Mouse (Mus musculus) limb, embryonic 14.5 days (tissue): ENCODE data around the gene Spg7. TPM values are rescaled to one million over a fixed set of nuclear protein-coding genes. Genes with fewer than 3 reads are reported as not detected.

Experiments used
- ATAC-seq: fragments of 200-750 bp; cut with Nextera tagmentation; 2 replicates; pipeline ENCODE4 v1.8.0; 2017; ENCODE audit warnings: low read depth, moderate number of reproducible peaks, moderate TSS enrichment; ENCODE audit not compliant: low FRiP score
- DNase-seq: peaks from one replicate; pipeline ENCODE4 v3.0.0-alpha.2; 2015; ENCODE audit warnings: low spot score
- H3K27ac ChIP-seq: fragments of 300-500 bp; sonication (generic); replicated peaks from 2 replicates; pipeline ENCODE4 v1.5.1; 2014; ENCODE audit warnings: low read depth, mild to moderate bottlenecking, low read length, moderate library complexity, mixed read lengths
- H3K27me3 ChIP-seq: fragments of 300-500 bp; sonication (generic); 2 replicates; pipeline ENCODE4 v1.6.1; 2014; ENCODE audit warnings: low read length, mixed read lengths; ENCODE audit not compliant: control insufficient read depth, insufficient read depth
- H3K36me3 ChIP-seq: fragments of 300-500 bp; sonication (generic); 2 replicates; pipeline ENCODE4 v1.6.1; 2014; ENCODE audit warnings: mild to moderate bottlenecking, low read length, moderate library complexity, mixed read lengths; ENCODE audit not compliant: control insufficient read depth, insufficient read depth
- H3K4me1 ChIP-seq: fragments of 300-500 bp; sonication (generic); 2 replicates; pipeline ENCODE4 v1.6.1; 2014; ENCODE audit warnings: antibody characterized with exemption, low read length, mixed read lengths; ENCODE audit not compliant: control insufficient read depth, insufficient read depth
- H3K4me2 ChIP-seq: fragments of 300-500 bp; sonication (generic); replicated peaks from 2 replicates; pipeline ENCODE4 v1.6.1; 2014; ENCODE audit warnings: low read depth, mild to moderate bottlenecking, low read length, moderate library complexity; ENCODE audit not compliant: severe bottlenecking
- H3K4me3 ChIP-seq: fragments of 300-500 bp; sonication (generic); replicated peaks from 2 replicates; pipeline ENCODE4 v1.5.1; 2014; ENCODE audit warnings: low read length
- H3K9ac ChIP-seq: fragments of 300-500 bp; sonication (generic); 2 replicates; pipeline ENCODE4 v1.6.1; 2014; ENCODE audit warnings: mild to moderate bottlenecking, low read depth, low read length, moderate library complexity; ENCODE audit not compliant: severe bottlenecking
- H3K9me3 ChIP-seq: fragments of 300-500 bp; sonication (generic); 2 replicates; pipeline ENCODE4 v1.6.1; 2016; ENCODE audit warnings: low read length; ENCODE audit not compliant: control insufficient read depth
- POLR2A ChIP-seq: fragments of 200-500 bp; IDR thresholded peaks from 2 replicates; pipeline ENCODE4 v1.8.0; 2012; ENCODE audit warnings: inconsistent platforms, mild to moderate bottlenecking, moderate library complexity, borderline replicate concordance; ENCODE audit not compliant: insufficient read depth, insufficient read length; ENCODE audit errors: extremely low read depth
- WGBS: fragments of 180-500 bp; shearing (Covaris S2); extraction: QIAGEN DNeasy Blood & Tissue Kit; methylation state at CpG from one replicate; pipeline ENCODE4 v1.1.7; 2014; 5-methylcytosine and 5-hydroxymethylcytosine counted together
- polyA plus RNA-seq, 2 experiments: library from polyadenylated mRNA; depleted of rRNA in 1 of 2; stranded (reverse) in 1 of 2; unstranded in 1 of 2; fragments of >200 nt; fragmentation: Nextera tagmentation in 1 of 2; extraction: Ambion mirVana in 1 of 2; gene quantifications; 2 replicates each; pipeline versions ENCODE4 v1.2.1 to v1.2.3; 2012 to 2014

Spg7 gene
- polyA plus RNA-seq, 2 experiments = 34.8 to 90.0 TPM

DNA sequence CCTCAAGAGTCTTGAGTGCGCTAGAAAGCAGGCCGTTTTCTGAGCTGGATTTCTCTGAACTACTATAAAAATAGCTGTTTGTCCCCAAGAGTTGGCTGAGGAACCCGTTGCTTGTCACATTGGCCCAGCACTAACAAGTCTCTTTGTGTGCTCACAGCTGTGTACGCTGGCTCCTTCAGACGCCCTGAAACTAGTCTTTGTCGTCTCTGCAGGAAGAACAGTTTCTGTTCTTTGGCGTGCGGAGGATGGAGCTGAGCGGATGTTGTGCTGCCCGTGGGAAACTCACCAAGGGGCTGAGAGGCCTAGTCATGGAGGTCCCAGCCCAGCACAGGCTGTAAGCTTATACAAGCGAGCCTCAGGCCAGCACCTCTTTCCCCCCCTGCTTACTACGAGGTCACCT lies 20.9 kb downstream of the Spg7 start:
- no peak overlapping the region for H3K4me2 ChIP-seq
- ATAC-seq (no peak), DNase-seq (no peak)
- WGBS = 92% methylated on average over 12 of the region's 12 CpGs
- H3K4me3 ChIP-seq = no peak overlapping the region
- peaks cover 93% of the 10 kb centered on the region for H3K36me3 ChIP-seq
- H3K27me3 ChIP-seq = no peaks in the 10 kb centered on the region
- no peak overlapping the region for H3K9ac ChIP-seq
- H3K4me1 ChIP-seq = no peaks in the 10 kb centered on the region
- no peak overlapping the region for H3K27ac ChIP-seq
- no peak for TF ChIP-seq POLR2A
- no peaks in the 10 kb centered on the region for H3K9me3 ChIP-seq

DNA sequence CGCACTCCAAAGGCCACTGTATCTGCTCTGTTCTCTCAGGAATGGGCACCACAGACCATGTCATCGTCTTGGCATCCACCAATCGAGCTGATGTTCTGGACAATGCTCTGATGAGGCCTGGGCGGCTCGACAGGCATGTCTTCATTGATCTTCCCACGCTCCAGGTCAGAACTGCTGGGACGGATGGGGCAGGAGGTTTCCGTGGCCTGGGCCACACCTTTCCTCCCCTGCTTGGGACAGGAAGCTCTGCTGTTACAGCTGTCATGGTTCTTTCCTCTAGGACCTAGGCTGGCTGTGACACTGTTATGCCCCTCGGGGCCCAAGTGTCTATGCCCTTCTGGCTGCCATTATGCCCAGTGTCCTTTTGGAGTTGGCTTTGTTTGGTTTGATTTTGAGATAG lies 24.5 kb downstream of the Spg7 start:
- no peak for ATAC-seq
- H3K4me3 ChIP-seq = no peak overlapping the region
- TF ChIP-seq POLR2A = no peak
- H3K4me2 ChIP-seq = no peak overlapping the region
- 95% methylated on average over 9 of the region's 9 CpGs for WGBS
- no peak for DNase-seq
- no peaks in the 10 kb centered on the region for H3K4me1 ChIP-seq
- H3K36me3 ChIP-seq = peaks cover 95% of the 10 kb centered on the region
- no peak overlapping the region for H3K27ac ChIP-seq
- no peaks in the 10 kb centered on the region for H3K27me3 ChIP-seq
- H3K9me3 ChIP-seq = no peaks in the 10 kb centered on the region
- H3K9ac ChIP-seq = no peak overlapping the region

DNA sequence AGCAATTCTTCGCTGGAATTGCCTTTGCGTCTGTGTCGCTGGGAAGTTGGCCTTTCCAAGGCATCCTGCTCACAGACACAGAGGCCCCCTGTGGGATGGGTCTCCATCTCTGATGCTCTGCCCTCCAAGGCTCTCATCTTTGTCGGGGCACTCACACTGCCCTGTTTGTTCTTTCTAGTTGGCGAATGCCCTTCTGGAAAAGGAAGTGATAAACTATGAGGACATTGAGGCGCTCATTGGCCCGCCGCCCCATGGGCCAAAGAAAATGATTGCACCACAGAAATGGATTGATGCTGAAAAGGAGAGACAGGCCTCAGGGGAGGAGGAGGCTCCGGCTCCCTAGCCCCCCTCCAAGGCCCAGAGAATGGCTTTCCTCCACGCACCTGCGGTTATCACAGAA lies 34.5 kb downstream of the Spg7 start:
- H3K27me3 ChIP-seq = no peaks in the 10 kb centered on the region
- no peak overlapping the region for H3K27ac ChIP-seq
- no peak overlapping the region for H3K9ac ChIP-seq
- H3K4me2 ChIP-seq = no peak overlapping the region
- peaks cover 5% of the 10 kb centered on the region; the same call in 1 of the 2 replicates for H3K4me1 ChIP-seq
- TF ChIP-seq POLR2A = no peak
- no peak overlapping the region for H3K4me3 ChIP-seq
- DNase-seq (no peak), ATAC-seq (no peak)
- H3K36me3 ChIP-seq = peaks cover 47% of the 10 kb centered on the region
- WGBS = 89% methylated on average over 11 of the region's 11 CpGs
- no peaks in the 10 kb centered on the region for H3K9me3 ChIP-seq

DNA sequence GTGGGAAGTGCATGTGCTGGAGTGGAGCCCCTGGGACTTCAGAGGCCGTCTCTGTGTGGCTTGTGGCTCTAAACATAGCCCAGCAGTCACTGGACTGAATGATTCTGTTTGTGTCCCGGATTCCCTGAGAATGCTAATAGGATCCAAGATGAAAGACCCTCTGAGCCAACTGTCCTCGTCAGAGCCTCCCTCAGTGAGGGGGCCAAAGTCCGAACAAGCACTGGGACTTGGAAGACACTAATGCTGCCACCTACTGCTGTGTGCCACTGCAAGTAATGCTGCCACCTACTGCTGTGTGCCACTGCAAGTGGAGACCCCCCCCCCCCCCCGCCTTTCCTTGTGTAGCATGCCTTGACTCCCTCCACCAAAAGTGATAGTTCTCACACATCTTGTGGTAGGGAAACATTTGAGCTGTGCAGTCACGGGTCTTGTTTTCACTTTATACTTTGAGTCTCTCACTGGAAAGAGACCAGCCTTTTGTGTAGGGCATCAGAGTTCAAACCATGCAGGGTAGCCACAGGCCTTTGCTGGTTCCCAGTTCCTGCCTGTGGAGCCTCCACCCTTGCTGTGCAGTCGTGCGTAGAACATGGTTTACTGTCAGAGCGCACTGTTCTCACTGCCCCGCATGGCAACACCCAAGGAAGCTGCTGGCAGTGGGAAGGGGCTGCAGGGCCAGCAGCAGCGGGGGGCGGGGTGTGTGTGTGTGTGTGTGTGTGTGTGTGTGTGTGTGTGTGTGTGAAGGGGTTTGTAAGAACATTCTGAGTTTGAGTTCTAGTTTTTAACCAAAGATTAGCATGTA lies 35.2 kb downstream of the Spg7 start:
- ATAC-seq (no peak), DNase-seq (no peak)
- no peak overlapping the region for H3K27ac ChIP-seq
- 79% methylated on average over 12 of the region's 12 CpGs for WGBS
- no peak overlapping the region for H3K9ac ChIP-seq
- peaks cover 43% of the 10 kb centered on the region for H3K36me3 ChIP-seq
- H3K27me3 ChIP-seq = no peaks in the 10 kb centered on the region
- H3K4me1 ChIP-seq = peaks cover 5% of the 10 kb centered on the region; the same call in 1 of the 2 replicates
- no peak overlapping the region for H3K4me2 ChIP-seq
- H3K9me3 ChIP-seq = no peaks in the 10 kb centered on the region
- H3K4me3 ChIP-seq = no peak overlapping the region
- no peak for TF ChIP-seq POLR2A

DNA sequence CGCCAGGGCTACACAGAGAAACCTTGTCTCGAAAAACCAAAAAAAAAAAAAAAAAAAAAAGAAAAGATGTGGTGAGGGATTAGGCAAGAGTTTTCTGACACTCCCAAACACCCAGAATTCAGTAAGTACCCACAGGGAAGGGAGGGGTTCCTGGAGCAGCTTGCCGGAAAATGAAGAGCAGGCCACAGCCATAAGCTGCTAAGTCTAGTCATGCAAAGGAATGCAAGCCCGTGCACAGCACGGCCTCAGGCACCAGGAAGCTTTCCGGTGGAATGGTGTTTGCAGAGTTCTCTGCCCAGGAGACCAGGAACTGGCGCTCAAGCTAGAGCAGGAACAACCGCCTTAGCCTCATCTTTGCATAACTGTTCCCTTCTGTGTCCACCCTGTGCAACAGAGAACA lies 37.5 kb downstream of the Spg7 start:
- Histone ChIP-seq H3K4me3 (no peak overlapping the region), H3K4me2 (no peak overlapping the region), H3K27ac (peak overlapping the region; percentile 10; the same call in 1 of the 2 replicates), H3K9me3 (no peaks in the 10 kb centered on the region), H3K36me3 (peaks cover 43% of the 10 kb centered on the region), H3K9ac (no peak overlapping the region), H3K4me1 (peaks cover 12% of the 10 kb centered on the region; the same call in 1 of the 2 replicates), H3K27me3 (no peaks in the 10 kb centered on the region)
- no peak for ATAC-seq
- TF ChIP-seq POLR2A = no peak
- DNase-seq = peak; percentile 33
- WGBS = 37% methylated on average over 8 of the region's 8 CpGs
